Mouse (Mus musculus): ENCODE data around the gene Grb10.

- no peak for TF ChIP-seq POLR2A (IDR thresholded peaks at IDR 0.05; ENCODE audit: control insufficient read depth, low read depth, low read length)
- no peak for TF ChIP-seq CTCF (IDR thresholded peaks at IDR 0.05; ENCODE audit: control insufficient read depth, insufficient read depth, insufficient replicate concordance, low read depth, low read length)
Observed at GRCm38 (mm10) chr11:11952569-11952968, 85.9 kb downstream of the Grb10 start.

Data from testis, adult 2 months (tissue).